Mouse (Mus musculus) lung, embryonic 15.5 days (tissue): ENCODE data around the gene Obscn. TPM values are rescaled to one million over a fixed set of nuclear protein-coding genes. Genes with fewer than 3 reads are reported as not detected.
A peak's percentile ranks its signal among the peaks of the same experiment; 100 is the strongest.

ENCODE experiments used
- ATAC-seq: fragments of 200-750 bp; cut with Nextera tagmentation; 2 replicates; pipeline ENCODE4 v1.8.0; 2017; ENCODE audit warnings: moderate number of reproducible peaks, borderline replicate concordance; ENCODE audit not compliant: low FRiP score, low TSS enrichment; ENCODE audit errors: extremely low read depth
- H3K27ac ChIP-seq: fragments of 300-500 bp; sonication (generic); 2 replicates; pipeline ENCODE4 v1.5.1; 2015; ENCODE audit warnings: moderate library complexity, mild to moderate bottlenecking, inconsistent platforms
- H3K27me3 ChIP-seq: fragments of 300-500 bp; sonication (generic); 2 replicates; pipeline ENCODE4 v1.6.1; 2015; ENCODE audit warnings: inconsistent platforms
- H3K36me3 ChIP-seq: fragments of 300-500 bp; sonication (generic); 2 replicates; pipeline ENCODE4 v1.6.1; 2015; ENCODE audit warnings: inconsistent platforms
- H3K4me1 ChIP-seq: fragments of 300-500 bp; sonication (generic); 2 replicates; pipeline ENCODE4 v1.6.1; 2015; ENCODE audit warnings: inconsistent platforms
- H3K4me2 ChIP-seq: fragments of 300-500 bp; sonication (generic); 2 replicates; pipeline ENCODE4 v1.6.1; 2015; ENCODE audit warnings: inconsistent platforms, mild to moderate bottlenecking, moderate library complexity
- H3K4me3 ChIP-seq: fragments of 300-500 bp; sonication (generic); 2 replicates; pipeline ENCODE4 v1.5.1; 2015; ENCODE audit warnings: mild to moderate bottlenecking, inconsistent platforms
- H3K9ac ChIP-seq: fragments of 300-500 bp; sonication (generic); 2 replicates; pipeline ENCODE4 v1.6.1; 2015; ENCODE audit warnings: inconsistent platforms
- H3K9me3 ChIP-seq: fragments of 300-500 bp; sonication (generic); 2 replicates; pipeline ENCODE4 v1.6.1; 2016; ENCODE audit warnings: inconsistent platforms
- WGBS: fragments of 180-500 bp; shearing (Covaris S2); methylation state at CpG from one replicate; pipeline ENCODE4 v1.1.7; 2015; 5-methylcytosine and 5-hydroxymethylcytosine counted together
- polyA plus RNA-seq: library from polyadenylated mRNA; unstranded; fragments of >200 nt; fragmentation: Nextera tagmentation; extraction: Ambion mirVana; gene quantifications from 2 replicates; pipeline ENCODE4 v1.2.1, GENCODE M21; 2015

Obscn gene
- 1.9 and 3.0 TPM in 2 replicates for polyA plus RNA-seq

DNA sequence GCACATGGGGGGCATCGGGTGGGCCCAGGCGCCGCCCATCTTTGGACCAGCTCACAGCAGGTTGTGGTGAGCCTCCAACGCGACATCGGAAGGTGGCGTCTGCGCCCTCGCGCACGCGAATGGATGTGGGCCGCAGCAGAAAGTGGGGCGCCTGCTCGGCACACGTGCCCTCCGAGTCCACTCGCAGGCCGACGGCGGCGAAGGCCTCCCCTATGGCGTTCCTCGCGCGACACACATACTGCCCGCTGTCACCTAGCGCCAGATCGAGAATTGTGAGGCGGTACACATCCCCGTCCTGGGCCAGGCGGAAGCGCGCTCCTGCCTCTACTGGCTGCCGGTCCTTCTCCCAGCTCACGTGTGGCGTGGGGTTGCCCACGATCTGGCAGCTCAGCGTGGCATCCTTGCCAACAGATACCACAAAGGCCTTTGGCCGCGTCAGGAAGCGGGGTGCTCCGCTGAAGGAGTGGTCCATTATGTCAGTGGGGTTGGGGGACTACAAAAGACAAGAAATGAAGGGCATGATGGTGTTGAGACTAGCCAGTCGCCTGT is at the start of gene Obscn:
Obscn (minus strand) TSS at position 499 of the 549 bp plus-strand sequence.
- no peak for ATAC-seq
- Histone ChIP-seq H3K4me1 (peaks cover 13% of the 10 kb centered on the region; the same call in 1 of the 2 replicates), H3K27me3 (peaks cover 66% of the 10 kb centered on the region), H3K9ac (no peak within 1 kb of the TSS), H3K4me2 (peak within 1 kb of the TSS; percentile 46), H3K9me3 (no peaks in the 10 kb centered on the region), H3K4me3 (peak within 1 kb of the TSS; percentile 21), H3K36me3 (no peaks in the 10 kb centered on the region), H3K27ac (no peak within 1 kb of the TSS)
- WGBS: 17% methylated on average over 42 of the region's 44 CpGs

DNA sequence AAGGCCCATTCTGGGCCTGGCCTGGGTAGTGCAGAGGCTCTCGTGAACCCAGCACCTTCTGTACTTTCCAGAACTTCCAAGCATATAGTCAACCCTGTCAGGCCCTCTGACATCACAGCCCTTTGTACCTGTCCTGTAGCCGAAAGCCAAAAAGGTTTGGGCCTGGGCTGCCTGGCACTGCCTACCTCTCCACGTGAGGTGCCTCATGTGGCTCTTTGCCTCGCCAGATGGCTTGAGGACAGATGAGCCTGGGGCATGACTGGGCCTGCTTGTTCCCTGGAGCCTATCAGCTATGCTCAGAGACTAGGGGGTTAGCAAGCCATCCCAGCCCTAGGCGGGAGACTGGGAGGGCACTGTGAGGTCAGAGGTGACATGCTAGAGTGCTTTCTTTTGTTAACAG is 49.3 kb upstream of the Obscn start:
- H3K4me3 ChIP-seq: no peak overlapping the region
- WGBS: 88% methylated on average over 5 of the region's 5 CpGs
- H3K27ac ChIP-seq: no peak overlapping the region
- no peaks in the 10 kb centered on the region for H3K9me3 ChIP-seq
- H3K27me3 ChIP-seq: no peaks in the 10 kb centered on the region
- no peak overlapping the region for H3K9ac ChIP-seq
- peaks cover 12% of the 10 kb centered on the region for H3K4me1 ChIP-seq
- no peak for ATAC-seq
- H3K4me2 ChIP-seq: no peak overlapping the region
- H3K36me3 ChIP-seq: peaks cover 20% of the 10 kb centered on the region

DNA sequence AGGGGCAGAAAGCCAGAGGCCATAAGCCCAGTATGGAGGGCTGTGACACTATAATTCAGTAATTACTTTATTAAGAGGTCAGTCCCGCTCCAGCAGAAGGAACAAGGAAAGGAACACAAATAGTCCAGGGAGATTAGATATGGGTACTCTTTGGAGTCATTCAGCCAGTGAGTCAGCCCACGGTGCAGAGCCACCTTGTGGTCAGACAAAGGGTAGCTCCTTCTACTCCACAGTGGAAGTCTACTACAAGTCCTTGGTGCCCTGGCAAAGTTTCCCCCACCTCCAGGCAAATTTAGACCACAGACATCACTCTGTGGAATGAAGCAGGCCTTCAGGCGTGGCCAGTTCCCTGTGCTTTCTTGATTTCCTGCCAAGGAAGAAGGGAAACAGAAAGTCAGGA is 47.6 kb upstream of the Obscn start:
- H3K4me2 ChIP-seq: no peak overlapping the region
- H3K4me3 ChIP-seq: no peak overlapping the region
- WGBS: 26% methylated on average over 3 of the region's 3 CpGs
- H3K36me3 ChIP-seq: peaks cover 20% of the 10 kb centered on the region
- no peak for ATAC-seq
- H3K27ac ChIP-seq: no peak overlapping the region
- no peak overlapping the region for H3K9ac ChIP-seq
- no peaks in the 10 kb centered on the region for H3K9me3 ChIP-seq
- peaks cover 6% of the 10 kb centered on the region for H3K4me1 ChIP-seq
- H3K27me3 ChIP-seq: peaks cover 12% of the 10 kb centered on the region

DNA sequence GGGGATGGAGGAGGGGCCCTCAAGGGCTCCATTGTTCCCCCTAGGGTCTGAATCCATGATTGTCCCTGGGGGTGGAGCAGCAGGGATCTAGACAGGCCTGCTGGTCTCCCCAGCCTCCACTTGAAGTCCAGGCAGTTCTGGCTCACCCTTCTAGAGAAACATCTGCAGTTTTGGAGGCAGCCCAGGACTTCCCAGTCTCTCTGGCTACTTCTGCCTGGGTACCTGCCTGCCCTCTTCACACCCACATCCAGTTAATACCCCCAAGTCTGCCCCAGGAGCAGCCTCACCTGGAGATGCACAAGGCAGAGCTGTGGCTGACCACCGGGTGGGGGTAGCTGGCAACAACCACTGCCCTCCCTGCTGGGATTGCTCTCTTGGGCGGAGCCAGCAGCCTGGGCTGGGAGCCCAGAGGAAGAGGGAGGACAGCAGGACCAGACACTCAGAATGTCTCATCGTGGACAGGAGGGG is 46.7 kb upstream of the Obscn start, which contains the start of gene Gjc2:
Gjc2 (minus strand) TSS at position 350 of the 468 bp plus-strand sequence.
- H3K9ac ChIP-seq: no peak within 1 kb of the TSS
- H3K27me3 ChIP-seq: peaks cover 21% of the 10 kb centered on the region
- no peak within 1 kb of the TSS for H3K4me3 ChIP-seq
- H3K36me3 ChIP-seq: peaks cover 20% of the 10 kb centered on the region
- 0 out of 2 replicates have a peak within 1 kb of the TSS, but pooled peaks have one; percentile 37 for H3K27ac ChIP-seq
- peaks cover 6% of the 10 kb centered on the region for H3K4me1 ChIP-seq
- ATAC-seq: peak; percentile 55
- H3K9me3 ChIP-seq: no peaks in the 10 kb centered on the region
- no peak within 1 kb of the TSS for H3K4me2 ChIP-seq
- WGBS: 25% methylated on average over 3 of the region's 3 CpGs

DNA sequence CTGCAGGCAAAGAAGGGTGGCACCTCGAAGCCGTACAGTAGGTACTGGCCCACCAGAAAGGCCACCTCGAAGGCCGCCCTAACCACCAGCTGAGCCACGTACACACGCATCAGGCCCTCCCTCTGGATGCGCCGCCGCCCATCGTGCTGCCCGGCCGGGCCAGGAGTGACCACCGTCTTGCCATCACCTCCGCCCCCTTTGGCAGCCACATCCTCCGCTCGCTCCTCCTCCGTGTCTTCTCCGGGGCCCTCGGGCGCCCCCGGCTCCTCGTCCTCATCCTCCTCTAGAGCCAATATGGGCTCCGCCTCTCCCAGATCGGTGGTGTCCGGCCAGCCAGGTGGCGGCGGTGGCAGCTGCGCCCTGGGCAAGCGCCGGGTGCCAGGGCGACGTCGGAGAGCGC is 40.7 kb upstream of the Obscn start:
- no peaks in the 10 kb centered on the region for H3K9me3 ChIP-seq
- 6% methylated on average over 34 of the region's 34 CpGs for WGBS
- H3K4me3 ChIP-seq: peak overlapping the region; percentile 24
- H3K4me1 ChIP-seq: 0 out of 2 replicates have a peak, but pooled peaks cover 10% of the 10 kb centered on the region
- H3K9ac ChIP-seq: no peak overlapping the region
- H3K27me3 ChIP-seq: peaks cover 60% of the 10 kb centered on the region
- H3K36me3 ChIP-seq: no peaks in the 10 kb centered on the region
- no peak for ATAC-seq
- H3K4me2 ChIP-seq: peak overlapping the region; percentile 45
- H3K27ac ChIP-seq: no peak overlapping the region

DNA sequence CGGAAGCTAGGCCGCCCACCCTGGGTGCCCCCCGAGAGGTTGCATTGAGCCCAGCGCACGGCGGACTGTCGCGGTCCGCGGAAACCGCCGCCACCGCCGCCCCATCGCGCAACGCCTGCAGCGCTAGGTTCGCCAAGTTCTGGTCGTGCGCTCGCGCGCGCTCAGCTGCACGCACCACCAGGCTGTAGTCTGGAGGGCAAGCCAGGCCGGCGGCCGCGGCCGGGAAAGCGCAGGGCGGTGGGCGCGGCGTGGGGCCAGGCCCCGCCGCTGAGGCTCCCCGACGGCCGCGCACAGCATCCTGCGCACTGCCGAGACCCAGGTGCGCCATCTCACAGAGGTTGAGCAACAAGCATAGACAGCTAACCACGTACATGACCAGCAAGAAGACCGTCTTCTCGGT is 40.3 kb upstream of the Obscn start:
- Histone ChIP-seq H3K4me3 (peak overlapping the region; percentile 24), H3K36me3 (no peaks in the 10 kb centered on the region), H3K27ac (no peak overlapping the region), H3K27me3 (peaks cover 60% of the 10 kb centered on the region), H3K9ac (no peak overlapping the region), H3K4me2 (peak overlapping the region; percentile 45), H3K9me3 (no peaks in the 10 kb centered on the region), H3K4me1 (0 out of 2 replicates have a peak, but pooled peaks cover 10% of the 10 kb centered on the region)
- WGBS: 1% methylated on average over 47 of the region's 48 CpGs
- no peak for ATAC-seq

DNA sequence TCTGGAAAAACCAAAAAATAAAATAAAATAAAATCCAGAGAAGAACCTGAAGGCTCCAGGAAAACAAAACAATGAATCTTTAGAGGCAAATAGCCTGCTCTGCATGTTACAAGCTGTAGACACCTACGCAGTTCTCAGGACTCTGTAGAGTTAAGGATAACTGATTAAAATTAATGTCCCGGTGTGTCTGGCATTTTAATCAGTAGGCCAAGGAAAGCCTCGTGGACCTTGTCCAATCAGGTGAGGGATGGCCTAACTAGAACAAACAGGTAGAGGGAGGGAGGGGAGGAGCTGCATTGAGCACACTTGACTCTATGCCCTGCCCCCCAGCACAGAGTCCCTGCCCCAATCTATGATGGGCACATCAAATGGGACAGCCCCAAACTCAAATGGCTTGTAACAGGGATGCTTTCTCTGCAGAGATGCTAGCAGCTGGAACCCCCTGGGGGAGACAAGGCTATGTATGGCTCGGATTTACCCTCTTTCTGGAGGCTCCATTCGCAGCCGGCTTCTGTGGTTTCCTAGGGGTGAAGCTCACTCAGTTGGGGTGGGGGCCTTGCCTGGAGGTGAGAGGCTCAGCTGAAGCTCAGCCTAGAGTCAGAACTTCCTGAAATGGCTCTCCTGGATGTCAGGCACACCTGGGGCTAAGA is 38.1 kb upstream of the Obscn start:
- no peak for ATAC-seq
- Histone ChIP-seq H3K4me3 (no peak overlapping the region), H3K4me1 (0 out of 2 replicates have a peak, but pooled peaks cover 10% of the 10 kb centered on the region), H3K9me3 (no peaks in the 10 kb centered on the region), H3K9ac (no peak overlapping the region), H3K36me3 (no peaks in the 10 kb centered on the region), H3K4me2 (no peak overlapping the region), H3K27ac (no peak overlapping the region), H3K27me3 (peaks cover 52% of the 10 kb centered on the region)
- 52% methylated on average over 6 of the region's 6 CpGs for WGBS

DNA sequence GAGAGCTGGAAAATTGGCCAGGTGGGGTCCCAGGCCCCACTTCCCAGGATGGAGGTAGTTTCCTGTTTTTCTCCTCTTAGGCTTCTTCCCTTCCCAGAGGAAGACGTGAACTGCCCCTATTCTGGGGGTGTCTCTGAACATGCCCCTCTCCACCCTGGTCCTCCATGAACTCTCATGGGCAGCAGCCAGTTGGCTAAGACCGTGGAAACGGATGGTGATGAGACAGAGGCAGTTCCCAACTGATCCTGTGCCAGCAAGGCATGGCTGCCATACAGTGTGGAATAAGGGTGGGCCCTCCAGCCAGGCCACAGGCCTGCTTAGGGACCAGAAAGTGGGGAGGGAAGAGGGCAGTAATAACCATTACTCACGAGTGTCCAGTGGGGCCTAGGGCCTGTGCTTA is 34.3 kb upstream of the Obscn start:
- WGBS: 61% methylated on average over 4 of the region's 4 CpGs
- H3K4me3 ChIP-seq: no peak overlapping the region
- no peak overlapping the region for H3K27ac ChIP-seq
- H3K4me1 ChIP-seq: no peaks in the 10 kb centered on the region
- no peak overlapping the region for H3K4me2 ChIP-seq
- H3K9me3 ChIP-seq: no peaks in the 10 kb centered on the region
- no peak for ATAC-seq
- H3K36me3 ChIP-seq: no peaks in the 10 kb centered on the region
- peaks cover 15% of the 10 kb centered on the region for H3K27me3 ChIP-seq
- no peak overlapping the region for H3K9ac ChIP-seq

DNA sequence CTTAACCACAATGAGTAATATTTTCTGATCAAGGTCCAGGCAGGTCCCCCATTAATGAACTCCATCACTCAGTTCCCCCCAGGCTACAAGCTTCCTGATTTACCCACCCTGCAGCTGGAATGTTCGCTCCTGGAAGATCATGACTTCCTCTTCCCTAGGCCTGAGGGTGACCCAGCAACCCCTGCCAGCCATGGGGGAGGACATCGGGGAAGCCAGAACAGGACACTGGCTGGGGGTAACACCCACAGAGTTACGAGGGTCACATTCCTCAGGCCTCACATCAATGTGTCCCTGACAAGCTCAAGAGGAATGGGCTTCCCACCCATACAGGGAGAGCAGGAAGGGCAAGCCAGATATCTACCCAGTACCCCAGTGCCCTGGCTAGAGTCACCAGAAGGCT is 33.6 kb upstream of the Obscn start:
- Histone ChIP-seq H3K27ac (no peak overlapping the region), H3K4me1 (no peaks in the 10 kb centered on the region), H3K4me2 (no peak overlapping the region), H3K4me3 (no peak overlapping the region), H3K27me3 (peaks cover 7% of the 10 kb centered on the region), H3K9me3 (no peaks in the 10 kb centered on the region), H3K9ac (no peak overlapping the region), H3K36me3 (no peaks in the 10 kb centered on the region)
- 42% methylated on average over 3 of the region's 3 CpGs for WGBS
- ATAC-seq: no peak

DNA sequence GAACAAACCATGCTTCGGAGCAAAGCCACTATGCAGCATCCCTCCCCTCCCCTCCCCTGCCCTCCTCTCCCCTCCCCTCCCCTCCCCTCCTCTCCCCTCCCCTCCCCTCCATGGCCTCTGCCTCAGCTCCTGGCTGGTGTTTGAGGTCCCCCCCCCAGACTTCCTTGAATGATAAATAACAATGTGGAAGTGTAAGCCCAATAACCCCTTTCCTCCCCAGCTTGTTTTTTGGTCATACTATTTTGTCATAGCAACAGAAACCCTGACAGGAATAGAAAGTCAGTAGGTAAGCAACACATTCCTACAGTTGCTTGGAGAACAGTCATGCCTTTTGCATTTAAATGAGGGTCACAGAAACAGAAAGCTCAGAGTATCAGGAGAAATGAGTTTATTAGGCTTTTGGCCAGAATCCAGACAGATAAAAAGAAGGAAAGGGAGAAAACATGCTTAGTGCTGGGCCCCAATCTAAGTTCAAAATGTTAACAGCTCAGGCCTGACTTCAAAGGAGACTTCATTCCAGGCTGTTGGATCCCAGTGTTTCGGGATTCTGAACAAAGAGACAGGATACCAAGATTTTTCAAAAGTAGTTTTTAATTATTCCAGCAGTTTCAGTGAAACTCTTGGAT is 29.5 kb upstream of the Obscn start:
- H3K36me3 ChIP-seq: no peaks in the 10 kb centered on the region
- H3K4me3 ChIP-seq: no peak overlapping the region
- no peaks in the 10 kb centered on the region for H3K9me3 ChIP-seq
- H3K4me2 ChIP-seq: no peak overlapping the region
- H3K27ac ChIP-seq: no peak overlapping the region
- H3K27me3 ChIP-seq: no peaks in the 10 kb centered on the region
- H3K9ac ChIP-seq: no peak overlapping the region
- WGBS: 50% methylated on average over 2 of the region's 2 CpGs
- H3K4me1 ChIP-seq: peaks cover 17% of the 10 kb centered on the region
- ATAC-seq: no peak

DNA sequence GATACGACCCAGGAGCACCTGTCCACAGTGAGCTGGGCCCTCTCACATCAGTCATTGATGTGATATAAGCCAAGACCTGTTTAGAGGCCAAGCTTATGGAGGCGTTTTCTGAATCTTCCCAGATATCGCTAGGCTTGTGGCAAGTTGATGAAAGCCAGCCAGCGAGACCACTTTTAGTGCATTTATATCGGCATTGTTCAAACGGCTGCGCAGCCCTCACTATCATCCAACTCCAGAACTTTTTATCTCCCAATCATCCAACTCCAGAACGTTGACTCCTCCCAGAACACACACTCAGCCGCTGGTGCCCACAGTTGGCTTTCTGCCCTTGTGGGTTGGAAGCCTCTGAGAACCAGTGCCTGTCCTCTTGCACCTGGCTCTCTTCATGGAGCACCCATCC is 28.2 kb upstream of the Obscn start:
- no peak for ATAC-seq
- Histone ChIP-seq H3K4me3 (0 out of 2 replicates have a peak overlapping the region, but pooled peaks have one; percentile 83), H3K9ac (no peak overlapping the region), H3K4me1 (peaks cover 17% of the 10 kb centered on the region), H3K9me3 (no peaks in the 10 kb centered on the region), H3K4me2 (peak overlapping the region; percentile 70), H3K27ac (peak overlapping the region; percentile 100), H3K27me3 (no peaks in the 10 kb centered on the region), H3K36me3 (no peaks in the 10 kb centered on the region)
- WGBS: 75% methylated on average over 9 of the region's 9 CpGs
